In the genomic region with DNA sequence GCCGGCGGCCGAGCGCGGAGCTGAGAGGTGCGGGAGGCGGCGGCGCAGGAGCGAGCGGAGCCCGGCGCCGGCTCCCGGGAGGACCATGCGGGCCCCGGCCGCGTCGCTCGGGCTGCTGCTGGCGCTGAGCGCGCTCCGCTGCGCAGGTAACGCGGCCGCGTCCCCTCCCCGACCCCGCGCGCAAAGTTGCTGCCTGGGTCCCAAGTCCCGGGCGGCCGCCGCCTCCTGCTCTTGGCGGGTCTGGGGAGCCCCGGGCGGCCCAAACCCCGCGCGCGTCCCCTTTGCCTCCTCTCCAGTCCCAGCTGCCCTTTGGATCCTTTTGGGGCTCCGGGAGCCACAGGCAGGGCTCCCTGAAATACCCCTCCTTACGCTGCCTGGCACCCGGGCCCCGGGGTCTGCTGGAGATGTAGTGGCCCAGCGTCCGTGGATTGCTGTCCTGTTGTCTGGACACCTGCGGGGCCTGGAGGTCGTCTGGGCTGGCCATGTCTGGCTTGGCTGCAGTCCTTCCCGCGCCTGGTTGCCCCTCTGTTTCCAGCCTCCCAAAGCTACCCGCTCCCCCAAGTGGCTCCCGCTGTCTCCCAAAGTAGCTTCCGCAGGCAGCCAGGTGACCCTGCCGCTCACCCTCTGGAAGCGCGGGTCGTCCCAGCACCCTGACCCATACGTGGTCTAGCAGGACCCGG, we compare ENCODE assay signal across 8 mouse cellular contexts. TPM values are rescaled to one million over a fixed set of nuclear protein-coding genes. Genes with fewer than 3 reads are reported as not detected.
DNase-seq lines count a peak whose midpoint lies in the region; ATAC-seq and TF ChIP-seq lines count a peak whose summit lies in the region.

No protein-coding gene starts in this region.

- no peak for TF ChIP-seq EP300 in ES-Bruce4 (IDR thresholded peaks at IDR 0.05; ENCODE audit: insufficient read depth, low read depth, low read length)

- peak overlapping the region; percentile 86 for H3K4me2 ChIP-seq in heart, embryonic 13.5 days
- peak overlapping the region; percentile 88 for H3K4me2 ChIP-seq in forebrain, postnatal 0 days (ENCODE audit: low read depth)

- ATAC-seq in heart, embryonic 13.5 days (ENCODE audit: extremely low read depth, insufficient number of reproducible peaks, low FRiP score, low TSS enrichment): no peak
- ATAC-seq in forebrain, postnatal 0 days: peak; percentile 1

- 2% methylated on average over 64 of the region's 64 CpGs for WGBS in heart, embryonic 13.5 days
- 5% methylated on average over 45 of the region's 64 CpGs for whole genome bisulfite sequencing in forebrain, postnatal 0 days
- WGBS in midbrain, embryonic 10.5 days: 3% methylated on average over 64 of the region's 64 CpGs

- TF ChIP-seq CTCF in ES-Bruce4 (IDR thresholded peaks at IDR 0.05; ENCODE audit: low read depth, low read length): no peak
- TF ChIP-seq CTCF in forebrain, postnatal 0 days (IDR thresholded peaks at IDR 0.05; ENCODE audit: low read depth): no peak

- no peak overlapping the region for H3K27ac ChIP-seq in heart, embryonic 13.5 days (replicated peaks)
- H3K27ac ChIP-seq in ES-Bruce4 (ENCODE audit: insufficient read depth, low read length): no peak overlapping the region
- H3K27ac ChIP-seq in forebrain, postnatal 0 days (ENCODE audit: low read depth, low read length): peak overlapping the region; percentile 70
- H3K27ac ChIP-seq in midbrain, embryonic 10.5 days (replicated peaks): peak overlapping the region; percentile 78

- peak overlapping the region; percentile 69 for H3K9ac ChIP-seq in heart, embryonic 13.5 days
- H3K9ac ChIP-seq in ES-Bruce4 (ENCODE audit: low read depth, poor library complexity, severe bottlenecking): peak overlapping the region; percentile 83
- peak overlapping the region; percentile 71 for H3K9ac ChIP-seq in forebrain, postnatal 0 days

- no peaks in the 10 kb centered on the region for H3K36me3 ChIP-seq in heart, embryonic 13.5 days
- no peaks in the 10 kb centered on the region for H3K36me3 ChIP-seq in ES-Bruce4 (ENCODE audit: control insufficient read depth, insufficient read depth, low read length, poor library complexity, severe bottlenecking)
- no peaks in the 10 kb centered on the region for H3K36me3 ChIP-seq in forebrain, postnatal 0 days (ENCODE audit: insufficient read depth)
- H3K36me3 ChIP-seq in midbrain, embryonic 10.5 days: no peaks in the 10 kb centered on the region

- peaks cover 18% of the 10 kb centered on the region for H3K4me1 ChIP-seq in heart, embryonic 13.5 days
- peaks cover 4% of the 10 kb centered on the region for H3K4me1 ChIP-seq in ES-Bruce4 (ENCODE audit: control insufficient read depth, insufficient read depth, low read length)
- no peaks in the 10 kb centered on the region for H3K4me1 ChIP-seq in forebrain, postnatal 0 days (ENCODE audit: insufficient read depth)
- H3K4me1 ChIP-seq in midbrain, embryonic 10.5 days: peaks cover 44% of the 10 kb centered on the region

- H3K4me3 ChIP-seq in heart, embryonic 13.5 days: peak overlapping the region; percentile 56
- H3K4me3 ChIP-seq in ES-Bruce4 (ENCODE audit: low read depth, low read length): peak overlapping the region; percentile 58
- H3K4me3 ChIP-seq in forebrain, postnatal 0 days (ENCODE audit: low read depth, low read length): peak overlapping the region; percentile 67
- H3K4me3 ChIP-seq in midbrain, embryonic 10.5 days: peak overlapping the region; percentile 69

- TF ChIP-seq POLR2A in ES-Bruce4 (IDR thresholded peaks at IDR 0.05; ENCODE audit: insufficient read depth, low read length): no peak

- no peaks in the 10 kb centered on the region for H3K9me3 ChIP-seq in heart, embryonic 13.5 days
- H3K9me3 ChIP-seq in ES-Bruce4 (replicated peaks; ENCODE audit: control insufficient read depth, insufficient read depth, low read length, poor library complexity, severe bottlenecking): no peaks in the 10 kb centered on the region
- H3K9me3 ChIP-seq in forebrain, postnatal 0 days (ENCODE audit: low read length): no peaks in the 10 kb centered on the region
- no peaks in the 10 kb centered on the region for H3K9me3 ChIP-seq in midbrain, embryonic 10.5 days (replicated peaks)

- peaks cover 95% of the 10 kb centered on the region for H3K27me3 ChIP-seq in heart, embryonic 13.5 days (replicated peaks)
- peaks cover 9% of the 10 kb centered on the region; the same call in 1 of the 2 replicates for H3K27me3 ChIP-seq in ES-Bruce4 (ENCODE audit: control insufficient read depth, insufficient read depth, low read length, poor library complexity, severe bottlenecking)
- H3K27me3 ChIP-seq in forebrain, postnatal 0 days (ENCODE audit: insufficient read depth, low read length): no peaks in the 10 kb centered on the region; the same call in 1 of the 2 replicates
- H3K27me3 ChIP-seq in midbrain, embryonic 10.5 days (ENCODE audit: low read depth, poor library complexity, severe bottlenecking): peaks cover 100% of the 10 kb centered on the region

- no peak for DNase-seq in heart, postnatal 4 days
- DNase-seq in forebrain, postnatal 0 days: no peak
- peak; percentile 58 for DNase-seq in midbrain, embryonic 10.5 days (ENCODE audit: low spot score)
- no peak for DNase-seq in cerebellum, adult 18-20 months
- DNase-seq in yolk sac, embryonic 10.5 days (ENCODE audit: low spot score): no peak
- DNase-seq in adrenal gland, postnatal 4 days (ENCODE audit: low spot score in 2 of 2): no peak

RNA-seq across cellular contexts. Expression of a gene that starts 1.1 kb away (rescaled TPM):
- polyA plus RNA-seq in heart, embryonic 13.5 days (2015; fragmentation: Nextera tagmentation; extraction: Ambion mirVana): 0.01 and 0.03 TPM in 2 replicates
- total RNA-seq in heart, postnatal 4 days (2021): under 1 TPM in 1 of 2 experiments, not detected in 1; 0.19 TPM
- 0.15 and 0.20 TPM in 2 replicates for polyA plus RNA-seq in ES-Bruce4 (2011; ENCODE audit: insufficient read depth, insufficient read length, low read depth, missing spikeins)
- 32.2 and 48.9 TPM in 2 replicates for total RNA-seq in forebrain, postnatal 0 days (2014; rRNA removed)
- polyA plus RNA-seq in forebrain, postnatal 0 days (2015; fragmentation: Nextera tagmentation; extraction: Ambion mirVana): 5.1 and 7.8 TPM in 2 replicates
- 0.20 and 0.29 TPM in 2 replicates for polyA plus RNA-seq in midbrain, embryonic 10.5 days (2016; fragmentation: Nextera tagmentation; extraction: Ambion mirVana)
- 1 to 10 TPM; 1.8 to 2.2 TPM for total RNA-seq in adrenal gland, postnatal 4 days (2021)

RNA-seq across cellular contexts. Expression of a gene that starts 57.1 kb away (rescaled TPM):
- 13.0 and 15.3 TPM in 2 replicates for polyA plus RNA-seq in heart, embryonic 13.5 days (2015; fragmentation: Nextera tagmentation; extraction: Ambion mirVana)
- 1 to 10 TPM; 6.6 to 6.9 TPM for total RNA-seq in heart, postnatal 4 days (2021)
- polyA plus RNA-seq in ES-Bruce4 (2011; ENCODE audit: insufficient read depth, insufficient read length, low read depth, missing spikeins): 23.2 and 26.3 TPM in 2 replicates
- 90.9 and 116 TPM in 2 replicates for total RNA-seq in forebrain, postnatal 0 days (2014; rRNA removed)
- polyA plus RNA-seq in forebrain, postnatal 0 days (2015; fragmentation: Nextera tagmentation; extraction: Ambion mirVana): 83.8 and 97.9 TPM in 2 replicates
- polyA plus RNA-seq in midbrain, embryonic 10.5 days (2016; fragmentation: Nextera tagmentation; extraction: Ambion mirVana): 63.9 and 71.5 TPM in 2 replicates
- total RNA-seq in adrenal gland, postnatal 4 days (2021): 10 to 100 TPM; 12.8 to 18.9 TPM

Comparison
In these comparisons a context has a peak if more than half of its experiments do, and no peak if none do; other contexts are left out.
1. H3K27ac ChIP-seq: peak in forebrain, postnatal 0 days (single experiment) and midbrain, embryonic 10.5 days (single experiment); none in heart, embryonic 13.5 days (single experiment) and ES-Bruce4 (single experiment).
2. Peak in every context shown above with its lines, with median percentiles within 50 percentile points of each other: H3K4me3 ChIP-seq and H3K9ac ChIP-seq.